ENCODE assay signal across 9 mouse cellular contexts in the genomic region with DNA sequence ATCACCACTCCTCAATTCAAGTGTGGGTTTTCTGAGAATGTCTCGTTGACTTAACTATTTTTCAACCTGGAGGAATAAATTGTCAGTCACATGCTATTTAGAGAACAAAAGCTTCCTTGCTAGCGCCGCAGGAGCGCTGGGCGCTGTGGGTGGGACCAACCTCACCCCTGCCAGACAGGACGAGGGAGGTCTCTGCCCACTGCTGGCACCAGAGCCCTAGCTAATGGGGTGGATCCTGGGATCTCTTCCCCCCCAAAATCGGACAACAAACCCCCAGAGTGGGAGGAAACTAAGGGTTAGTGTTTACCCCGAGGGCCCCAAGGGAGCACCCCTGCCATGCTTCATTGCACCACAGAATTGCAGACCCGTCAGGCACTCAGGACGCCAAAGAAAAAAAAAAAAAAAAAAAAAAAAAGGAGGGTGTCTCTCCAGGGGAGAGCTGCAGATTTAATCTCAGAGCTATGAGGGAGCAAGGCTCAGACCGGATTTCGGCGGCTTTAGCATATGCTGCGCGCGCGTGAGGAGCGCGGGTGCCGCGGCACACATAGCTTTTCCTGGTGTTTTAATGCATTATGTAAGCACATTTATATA. TPM values are rescaled to one million over a fixed set of nuclear protein-coding genes. Genes with fewer than 3 reads are reported as not detected.
DNase-seq lines count a peak whose midpoint lies in the region; ATAC-seq lines count a peak whose summit lies in the region.
"Had no signal": no experiment of that assay in that cellular context is flagged by ENCODE, and none has a peak within 500 bp of the region (broad histone marks: within the 10 kb centered on the region; RNA-seq: fewer than 3 reads in every experiment).

No protein-coding gene starts in this region.

- no peaks in the 10 kb centered on the region for H3K9me3 ChIP-seq in megakaryocyte, embryonic 14.5 days
- H3K9me3 ChIP-seq in intestine, embryonic 14.5 days (ENCODE audit: control insufficient read depth, low read length): no peaks in the 10 kb centered on the region
- no peaks in the 10 kb centered on the region for H3K9me3 ChIP-seq in limb, embryonic 13.5 days
- H3K9me3 ChIP-seq: liver, embryonic 15.5 days had no signal

- H3K4me3 ChIP-seq in megakaryocyte, embryonic 14.5 days (replicated peaks): peak overlapping the region; percentile 35
- H3K4me3 ChIP-seq in intestine, embryonic 14.5 days (ENCODE audit: low read depth, low read length): peak overlapping the region; percentile 13; the same call in 1 of the 2 replicates
- peak overlapping the region; percentile 27 for H3K4me3 ChIP-seq in limb, embryonic 13.5 days
- H3K4me3 ChIP-seq: liver, embryonic 15.5 days had no signal

- H3K9ac ChIP-seq in intestine, embryonic 14.5 days (ENCODE audit: low read length): no peak overlapping the region
- no peak overlapping the region for H3K9ac ChIP-seq in limb, embryonic 13.5 days
- H3K9ac ChIP-seq: liver, embryonic 15.5 days had no signal

- ATAC-seq in megakaryocyte, adult 5-6 weeks (ENCODE audit: poor library complexity, severe bottlenecking): no peak
- no peak for ATAC-seq in intestine, embryonic 14.5 days (replicated peaks; ENCODE audit: low FRiP score, low TSS enrichment, low read depth)
- ATAC-seq in limb, embryonic 13.5 days (ENCODE audit: low FRiP score, low read depth): no peak

- H3K4me1 ChIP-seq in megakaryocyte, embryonic 14.5 days: peaks cover 14% of the 10 kb centered on the region
- no peaks in the 10 kb centered on the region for H3K4me1 ChIP-seq in intestine, embryonic 14.5 days (replicated peaks; ENCODE audit: control insufficient read depth, insufficient read depth, low read length)
- H3K4me1 ChIP-seq in limb, embryonic 13.5 days: 0 out of 2 replicates have a peak, but pooled peaks cover 5% of the 10 kb centered on the region
- H3K4me1 ChIP-seq: liver, embryonic 15.5 days had no signal

- DNase-seq in embryo, embryonic 10 days (ENCODE audit: low spot score): peak; percentile 31
- no peak for DNase-seq in intestine, embryonic 14.5 days (ENCODE audit: low spot score)
- DNase-seq in right cerebral cortex, adult 2 months (ENCODE audit: low spot score in 2 of 2): peak; percentile 76 to 78
- DNase-seq in urinary bladder, adult 2 months (ENCODE audit: low spot score): no peak
- DNase-seq in layer of hippocampus, adult 9-10 months (ENCODE audit: low spot score): no peak

- H3K27ac ChIP-seq in intestine, embryonic 14.5 days (ENCODE audit: low read depth): no peak overlapping the region
- no peak overlapping the region for H3K27ac ChIP-seq in limb, embryonic 13.5 days
- H3K27ac ChIP-seq: liver, embryonic 15.5 days had no signal

- H3K36me3 ChIP-seq in megakaryocyte, embryonic 14.5 days (replicated peaks; ENCODE audit: low read length): no peaks in the 10 kb centered on the region
- H3K36me3 ChIP-seq in intestine, embryonic 14.5 days (ENCODE audit: control insufficient read depth, insufficient read depth, low read length): no peaks in the 10 kb centered on the region
- H3K36me3 ChIP-seq in limb, embryonic 13.5 days: no peaks in the 10 kb centered on the region
- H3K36me3 ChIP-seq: liver, embryonic 15.5 days had no signal

- H3K27me3 ChIP-seq in megakaryocyte, embryonic 14.5 days (replicated peaks): peaks cover 88% of the 10 kb centered on the region
- peaks cover 34% of the 10 kb centered on the region for H3K27me3 ChIP-seq in intestine, embryonic 14.5 days (replicated peaks; ENCODE audit: control insufficient read depth, insufficient read depth, low read length)
- peaks cover 78% of the 10 kb centered on the region for H3K27me3 ChIP-seq in limb, embryonic 13.5 days

- under 1% methylated on average over 21 of the region's 21 CpGs for WGBS in intestine, embryonic 14.5 days
- 2% methylated on average over 21 of the region's 21 CpGs for WGBS in limb, embryonic 13.5 days

- H3K4me2 ChIP-seq in intestine, embryonic 14.5 days (ENCODE audit: low read length): peak overlapping the region; percentile 30
- H3K4me2 ChIP-seq in limb, embryonic 13.5 days (replicated peaks): peak overlapping the region; percentile 53

RNA-seq across cellular contexts. Expression of a gene that starts 35.2 kb away (rescaled TPM):
- 0.35 TPM in 1 of 2 replicates, not detected in the other for polyA plus RNA-seq in megakaryocyte, embryonic 14.5 days (2012; ENCODE audit: insufficient read depth, low replicate concordance)
- not detected in 2 replicates for total RNA-seq in megakaryocyte, adult 5-6 weeks (2015)
- not detected in 2 replicates for total RNA-seq in megakaryocyte, adult 5-6 weeks (2017)
- 0.05 TPM in 1 of 2 replicates, not detected in the other for polyA plus RNA-seq in intestine, embryonic 14.5 days (2014; fragmentation: Nextera tagmentation; extraction: Ambion mirVana)
- not detected in 2 replicates for polyA plus RNA-seq in limb, embryonic 13.5 days (2015; fragmentation: Nextera tagmentation; extraction: Ambion mirVana)
- 0.33 and 0.34 TPM in 2 replicates for polyA plus RNA-seq in urinary bladder, adult 2 months (2012; rRNA removed)
- polyA plus RNA-seq: liver, embryonic 15.5 days had no signal

Comparison
In these comparisons a context has a peak if more than half of its experiments do, and no peak if none do; other contexts are left out.
1. DNase-seq: peak in embryo, embryonic 10 days (single experiment) and right cerebral cortex, adult 2 months (2 of 2); none in intestine, embryonic 14.5 days (single experiment), urinary bladder, adult 2 months (single experiment) and layer of hippocampus, adult 9-10 months (single experiment).
2. Peak in every context shown above with its lines, with median percentiles within 50 percentile points of each other: H3K4me3 ChIP-seq.